Mouse (Mus musculus): ENCODE results near the gene Erp44.

DNA sequence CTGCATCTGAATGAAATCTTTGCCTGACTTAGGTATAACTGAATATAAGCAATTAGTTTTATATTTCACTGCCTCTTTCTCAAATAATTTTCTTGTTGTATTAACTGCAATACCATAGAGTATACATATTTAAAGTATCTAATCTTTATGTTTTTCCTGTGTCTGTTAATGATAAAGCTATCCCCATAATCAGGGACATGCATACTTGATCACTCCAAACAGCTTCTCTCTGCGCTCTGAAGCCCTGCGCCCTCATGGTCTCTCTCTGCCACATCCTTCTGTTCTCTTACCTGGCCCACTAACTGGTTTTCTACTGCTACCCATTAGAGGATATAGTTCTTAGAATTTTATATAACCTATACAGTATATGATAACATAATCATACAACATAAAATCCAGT lies 129.9 kb downstream of the Erp44 start:
- TF ChIP-seq POLR2A (IDR thresholded peaks at IDR 0.05; ENCODE audit: borderline replicate concordance, extremely low read depth, insufficient read depth, insufficient read length, poor library complexity, severe bottlenecking) (no peak), CTCF (IDR thresholded peaks at IDR 0.05; ENCODE audit: borderline replicate concordance, extremely low read depth, insufficient read depth, insufficient read length) (no peak)
